Mouse (Mus musculus) lung, embryonic 16.5 days (tissue): ENCODE results near the gene Dscam. TPM values are rescaled to one million over a fixed set of nuclear protein-coding genes. Genes with fewer than 3 reads are reported as not detected.
A peak's percentile ranks its signal among the peaks of the same experiment; 100 is the strongest.

Experiments used
- ATAC-seq: fragments of 200-750 bp; cut with Nextera tagmentation; 2 replicates; pipeline ENCODE4 v1.8.0; 2017; ENCODE audit warnings: low read depth, mild to moderate bottlenecking, moderate library complexity
- H3K27ac ChIP-seq: fragments of 300-500 bp; sonication (generic); 2 replicates; pipeline ENCODE4 v1.5.1; 2014; ENCODE audit warnings: mild to moderate bottlenecking, control low read depth, low read length
- H3K27me3 ChIP-seq: fragments of 300-500 bp; sonication (generic); 2 replicates; pipeline ENCODE4 v1.6.1; 2014; ENCODE audit warnings: low read depth, low read length, mixed read lengths; ENCODE audit not compliant: control insufficient read depth, insufficient read depth
- H3K36me3 ChIP-seq: fragments of 300-500 bp; sonication (generic); 2 replicates; pipeline ENCODE4 v1.6.1; 2014; ENCODE audit warnings: low read length; ENCODE audit not compliant: control insufficient read depth, insufficient read depth
- H3K4me1 ChIP-seq: fragments of 300-500 bp; sonication (generic); replicated peaks from 2 replicates; pipeline ENCODE4 v1.6.1; 2014; ENCODE audit warnings: low read length, mixed read lengths; ENCODE audit not compliant: control insufficient read depth, insufficient read depth
- H3K4me2 ChIP-seq: fragments of 300-500 bp; sonication (generic); 2 replicates; pipeline ENCODE4 v1.6.1; 2014; ENCODE audit warnings: low read depth, low read length, control low read depth
- H3K4me3 ChIP-seq: fragments of 300-500 bp; sonication (generic); 2 replicates; pipeline ENCODE4 v1.5.1; 2014; ENCODE audit warnings: mild to moderate bottlenecking, low read length, control low read depth
- H3K9ac ChIP-seq: fragments of 300-500 bp; sonication (generic); 2 replicates; pipeline ENCODE4 v1.6.1; 2014; ENCODE audit warnings: low read length, control low read depth
- H3K9me3 ChIP-seq: fragments of 300-500 bp; sonication (generic); 2 replicates; pipeline ENCODE4 v1.6.1; 2016; ENCODE audit warnings: low read length; ENCODE audit not compliant: control insufficient read depth
- WGBS: fragments of 180-500 bp; shearing (Covaris S2); extraction: QIAGEN DNeasy Blood & Tissue Kit; methylation state at CpG from one replicate; pipeline ENCODE4 v1.1.7; 2014; 5-methylcytosine and 5-hydroxymethylcytosine counted together
- polyA plus RNA-seq: library from polyadenylated mRNA; unstranded; fragments of >200 nt; fragmentation: Nextera tagmentation; extraction: Ambion mirVana; gene quantifications from 2 replicates; pipeline ENCODE4 v1.2.1, GENCODE M21; 2015

The Dscam gene
- polyA plus RNA-seq, 1 experiment from 2014 or later, result not detected

DNA sequence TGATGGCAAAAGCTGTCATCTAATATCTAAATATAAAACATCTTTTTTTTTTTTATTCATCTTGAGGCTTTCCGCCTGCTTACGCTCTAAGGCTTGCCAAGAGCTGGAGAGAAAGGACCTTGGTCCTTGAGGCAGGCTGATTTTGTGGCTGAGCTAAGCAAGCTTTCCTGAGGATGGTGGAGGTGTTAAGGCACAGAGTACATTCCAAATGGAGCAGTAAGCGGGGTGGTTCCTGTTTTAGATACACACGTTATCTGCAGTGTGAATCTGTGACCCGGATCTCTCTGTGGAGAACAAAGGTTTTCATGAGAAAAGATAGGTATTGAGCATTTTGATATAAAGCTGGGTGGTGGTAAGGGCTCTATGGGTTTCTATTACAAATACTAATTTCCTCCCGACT lies 479.0 kb downstream of the Dscam start:
- H3K4me2 ChIP-seq, result no peak overlapping the region
- no peaks in the 10 kb centered on the region for H3K4me1 ChIP-seq
- WGBS, result 74% methylated on average over 6 of the region's 6 CpGs
- H3K27ac ChIP-seq, result no peak overlapping the region
- no peaks in the 10 kb centered on the region for H3K9me3 ChIP-seq
- H3K27me3 ChIP-seq, result no peaks in the 10 kb centered on the region
- H3K9ac ChIP-seq, result no peak overlapping the region
- no peak for ATAC-seq
- H3K36me3 ChIP-seq, result no peaks in the 10 kb centered on the region
- H3K4me3 ChIP-seq, result no peak overlapping the region

DNA sequence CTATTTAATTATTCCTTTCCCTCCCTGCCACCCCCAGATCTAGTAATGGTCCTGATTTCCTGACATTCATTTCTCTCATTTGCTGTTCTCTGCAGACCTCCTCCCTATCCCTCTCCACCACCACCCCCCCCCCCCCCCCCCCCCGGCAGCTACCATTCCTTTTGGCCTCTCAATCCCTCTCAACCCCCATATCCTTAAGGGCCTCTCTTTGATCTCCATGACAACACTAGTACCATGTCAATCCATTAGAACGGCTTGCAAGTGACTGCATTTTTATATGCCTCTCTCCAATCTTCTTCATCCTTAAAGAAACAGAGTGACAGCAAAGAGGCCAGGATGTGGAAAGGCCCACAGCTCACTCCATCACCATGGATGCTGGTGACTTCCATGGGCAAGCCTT lies 480.5 kb downstream of the Dscam start:
- 5% methylated on average over 1 of the region's 2 CpGs for WGBS
- Histone ChIP-seq H3K4me2 (no peak overlapping the region), H3K36me3 (no peaks in the 10 kb centered on the region), H3K4me1 (no peaks in the 10 kb centered on the region), H3K27ac (no peak overlapping the region), H3K9ac (no peak overlapping the region), H3K4me3 (no peak overlapping the region), H3K9me3 (no peaks in the 10 kb centered on the region), H3K27me3 (no peaks in the 10 kb centered on the region)
- no peak for ATAC-seq

DNA sequence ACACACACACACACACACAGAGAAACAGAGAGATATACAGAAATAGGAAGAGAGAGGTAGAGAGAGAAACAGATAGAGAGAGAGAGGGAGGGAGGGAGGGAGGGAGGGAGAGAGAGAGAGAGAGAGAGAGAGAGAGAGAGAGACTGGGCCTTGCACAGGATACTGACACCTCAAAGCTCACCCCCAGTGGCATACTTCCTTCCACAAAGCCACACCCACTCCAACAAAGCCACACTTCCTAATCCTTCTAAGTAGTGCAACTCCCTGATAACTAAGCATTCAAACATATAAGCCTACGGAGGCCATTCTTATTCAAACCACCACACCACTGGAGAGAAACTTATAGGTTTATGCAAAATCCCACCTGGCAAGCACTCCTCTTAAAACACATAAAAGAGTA lies 481.1 kb downstream of the Dscam start:
- no peak for ATAC-seq
- no peak overlapping the region for H3K9ac ChIP-seq
- no peaks in the 10 kb centered on the region for H3K4me1 ChIP-seq
- 25% methylated on average over 1 of the region's 1 CpGs for WGBS
- H3K9me3 ChIP-seq, result no peaks in the 10 kb centered on the region
- no peak overlapping the region for H3K27ac ChIP-seq
- H3K4me3 ChIP-seq, result no peak overlapping the region
- no peaks in the 10 kb centered on the region for H3K36me3 ChIP-seq
- no peak overlapping the region for H3K4me2 ChIP-seq
- H3K27me3 ChIP-seq, result no peaks in the 10 kb centered on the region

DNA sequence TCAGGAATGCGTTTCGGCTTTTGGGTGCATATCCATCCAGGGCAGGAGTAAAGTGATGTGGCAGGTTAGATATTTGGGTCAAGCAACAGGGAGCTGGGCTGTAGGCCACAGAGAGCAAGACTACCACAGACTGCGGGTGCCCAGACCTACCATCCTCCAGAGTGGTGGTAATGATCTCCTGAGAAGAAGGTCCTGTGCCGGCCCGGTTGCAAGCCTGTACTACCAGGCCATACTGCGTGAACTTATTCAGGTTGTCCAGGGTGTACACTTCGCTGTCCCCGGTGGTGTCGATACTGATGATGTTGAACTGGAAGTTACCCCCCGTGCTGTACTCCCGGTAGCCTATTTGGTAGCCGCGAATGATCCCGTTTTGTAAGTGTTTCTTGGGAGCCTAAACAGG lies 485.5 kb downstream of the Dscam start:
- no peak overlapping the region for H3K27ac ChIP-seq
- no peak overlapping the region for H3K4me3 ChIP-seq
- WGBS, result 90% methylated on average over 14 of the region's 14 CpGs
- no peaks in the 10 kb centered on the region for H3K9me3 ChIP-seq
- no peaks in the 10 kb centered on the region for H3K27me3 ChIP-seq
- no peak overlapping the region for H3K4me2 ChIP-seq
- no peak for ATAC-seq
- H3K4me1 ChIP-seq, result no peaks in the 10 kb centered on the region
- no peak overlapping the region for H3K9ac ChIP-seq
- H3K36me3 ChIP-seq, result no peaks in the 10 kb centered on the region

DNA sequence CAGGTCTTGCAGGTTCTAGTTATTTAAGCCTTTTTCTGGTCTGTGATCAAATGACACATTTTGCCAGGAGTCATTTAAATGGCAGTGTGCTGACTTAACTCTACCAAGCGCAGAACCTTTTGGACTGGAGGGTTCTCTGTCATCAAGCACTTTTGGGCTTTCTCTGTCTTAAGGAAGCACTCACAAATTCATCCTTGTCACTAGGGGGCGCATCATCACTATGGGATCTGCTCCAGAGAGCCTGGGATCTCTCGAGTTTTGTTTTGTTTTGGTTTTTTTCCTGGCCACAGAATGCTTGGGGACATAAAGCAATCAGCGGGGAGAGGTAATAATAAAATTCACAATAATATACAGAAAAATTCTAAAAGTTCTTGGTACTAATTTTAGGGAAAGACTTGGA lies 486.0 kb downstream of the Dscam start:
- 14% methylated on average over 4 of the region's 4 CpGs for WGBS
- Histone ChIP-seq H3K9ac (no peak overlapping the region), H3K4me3 (no peak overlapping the region), H3K9me3 (no peaks in the 10 kb centered on the region), H3K4me1 (no peaks in the 10 kb centered on the region), H3K27me3 (no peaks in the 10 kb centered on the region), H3K36me3 (no peaks in the 10 kb centered on the region), H3K27ac (no peak overlapping the region), H3K4me2 (no peak overlapping the region)
- no peak for ATAC-seq

DNA sequence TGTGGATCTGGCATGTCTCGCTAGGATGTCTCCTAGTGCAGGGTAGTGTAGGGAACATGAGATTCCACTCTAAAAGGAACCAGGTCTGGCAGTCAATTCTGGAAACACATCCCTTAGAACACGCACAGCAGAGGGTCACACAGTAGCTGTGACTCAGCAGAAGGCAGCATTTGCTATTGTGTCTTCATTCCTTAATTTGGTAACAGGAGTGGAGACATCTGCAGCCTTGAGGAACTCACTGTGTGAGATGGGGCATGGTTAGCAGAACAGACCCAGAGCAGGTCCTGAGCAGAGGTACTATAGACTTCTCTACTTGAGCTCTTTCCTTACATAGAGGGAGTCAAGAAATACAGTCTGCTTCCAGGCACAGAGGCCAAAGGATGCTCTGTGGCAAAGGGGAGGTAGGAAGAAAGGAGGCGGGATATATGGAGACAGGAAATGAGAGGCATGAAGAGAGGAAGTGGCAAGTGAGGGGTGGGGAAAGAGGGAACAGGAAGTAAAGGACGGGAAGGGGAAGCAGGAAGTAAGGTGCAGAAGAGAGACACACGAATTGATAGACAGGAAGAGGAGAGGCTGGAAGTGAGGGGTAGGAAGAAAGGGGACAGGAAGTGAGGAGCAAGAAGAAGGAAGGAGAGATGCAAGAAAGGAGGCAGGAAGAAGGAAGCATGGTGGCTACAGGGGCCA lies 488.1 kb downstream of the Dscam start:
- Histone ChIP-seq H3K4me3 (no peak overlapping the region), H3K9me3 (no peaks in the 10 kb centered on the region), H3K4me1 (no peaks in the 10 kb centered on the region), H3K27ac (no peak overlapping the region), H3K27me3 (no peaks in the 10 kb centered on the region), H3K9ac (no peak overlapping the region), H3K4me2 (no peak overlapping the region), H3K36me3 (no peaks in the 10 kb centered on the region)
- WGBS, result 64% methylated on average over 5 of the region's 5 CpGs
- no peak for ATAC-seq

DNA sequence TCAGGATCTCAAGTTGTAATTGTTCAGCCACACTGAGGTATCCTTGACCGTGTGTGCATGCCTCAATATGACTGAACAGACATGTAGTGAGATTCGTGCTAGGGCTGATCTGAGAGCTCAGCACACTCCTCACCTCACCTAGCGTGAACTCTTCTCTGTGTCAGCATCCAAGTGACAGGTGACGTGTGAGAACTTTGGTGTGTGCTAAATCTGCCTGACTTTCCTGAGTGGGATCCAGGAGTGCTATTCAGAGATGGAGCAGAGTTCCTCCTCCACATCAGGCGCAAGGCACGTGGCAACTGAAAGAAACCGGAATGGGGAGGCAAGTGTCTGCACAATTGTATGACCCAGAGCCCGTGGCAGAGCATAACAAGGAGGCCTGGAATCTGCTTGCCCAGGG lies 490.6 kb downstream of the Dscam start:
- Histone ChIP-seq H3K9me3 (no peaks in the 10 kb centered on the region), H3K4me3 (no peak overlapping the region), H3K27me3 (no peaks in the 10 kb centered on the region), H3K4me1 (no peaks in the 10 kb centered on the region; the same call in 1 of the 2 replicates), H3K4me2 (no peak overlapping the region), H3K9ac (no peak overlapping the region), H3K27ac (no peak overlapping the region), H3K36me3 (no peaks in the 10 kb centered on the region)
- ATAC-seq, result no peak
- WGBS, result 68% methylated on average over 8 of the region's 8 CpGs

DNA sequence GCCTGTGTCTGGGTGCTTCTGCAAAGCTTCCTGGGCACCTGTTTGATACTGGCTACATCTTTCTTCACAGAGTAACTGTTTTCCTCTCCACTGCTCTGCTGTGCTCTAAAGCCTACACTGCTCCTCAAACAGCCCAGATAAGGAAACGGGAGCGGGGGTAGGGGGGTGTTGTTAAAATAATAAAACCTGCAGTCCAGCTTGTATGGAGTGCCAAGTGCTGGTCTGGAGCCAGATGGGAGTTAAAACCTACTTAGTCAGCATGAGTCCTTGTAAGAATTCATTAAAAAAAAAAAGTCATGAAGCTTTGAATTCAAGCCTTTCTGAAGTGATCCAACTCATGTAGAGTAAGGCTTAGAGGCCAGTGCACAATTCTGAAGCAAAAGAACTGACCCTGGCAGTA lies 493.1 kb downstream of the Dscam start:
- no peaks in the 10 kb centered on the region; the same call in 1 of the 2 replicates for H3K4me1 ChIP-seq
- H3K36me3 ChIP-seq, result no peaks in the 10 kb centered on the region
- no peak overlapping the region for H3K4me2 ChIP-seq
- ATAC-seq, result 0 out of 2 replicates have a peak, but pooled peaks have one; percentile 31
- WGBS, result 21% methylated on average over 2 of the region's 2 CpGs
- no peak overlapping the region for H3K9ac ChIP-seq
- no peak overlapping the region for H3K27ac ChIP-seq
- no peaks in the 10 kb centered on the region for H3K9me3 ChIP-seq
- no peak overlapping the region for H3K4me3 ChIP-seq
- H3K27me3 ChIP-seq, result no peaks in the 10 kb centered on the region

DNA sequence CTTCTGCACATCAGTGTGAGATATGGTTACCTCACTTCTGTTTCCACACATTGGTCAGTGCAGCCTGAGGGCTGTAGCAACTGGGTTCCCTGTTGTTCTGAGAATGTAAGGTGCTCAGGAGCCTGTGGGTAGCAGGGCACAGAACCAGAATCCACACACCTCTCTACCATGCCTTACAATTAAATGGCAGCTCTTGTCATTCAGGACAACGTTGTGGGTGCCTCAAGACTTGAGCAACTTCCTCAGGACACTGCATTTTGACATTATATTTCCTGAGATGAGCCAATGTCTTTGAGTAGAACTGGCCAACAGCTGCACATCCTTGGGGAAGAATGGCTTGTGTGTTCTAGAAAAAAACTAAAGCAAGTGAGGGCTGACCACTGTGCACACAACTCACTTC lies 493.9 kb downstream of the Dscam start:
- no peak for ATAC-seq
- Histone ChIP-seq H3K27ac (no peak overlapping the region), H3K27me3 (no peaks in the 10 kb centered on the region), H3K4me3 (no peak overlapping the region), H3K9ac (no peak overlapping the region), H3K9me3 (no peaks in the 10 kb centered on the region), H3K4me2 (no peak overlapping the region), H3K4me1 (no peaks in the 10 kb centered on the region; the same call in 1 of the 2 replicates), H3K36me3 (no peaks in the 10 kb centered on the region)
- 62% methylated on average over 1 of the region's 1 CpGs for WGBS
